Mouse (Mus musculus) kidney, postnatal 10 days (tissue): Measurements from ENCODE around the gene Zbtb34.

Experiments
- DNase-seq: peaks from one replicate; pipeline ENCODE4 v3.0.0; 2021; ENCODE audit warnings: mixed read lengths

Gene Zbtb34

GRCm38 (mm10) chr2:33445741-33446140 is 14.6 kb upstream of the Zbtb34 start:
- no peak for DNase-seq

- DNase-seq, result no peak
Measured at GRCm38 (mm10) chr2:33444862-33445261, 13.7 kb upstream of the Zbtb34 start.

- DNase-seq, result peak; percentile 81
Measured at GRCm38 (mm10) chr2:33444358-33444757, 13.2 kb upstream of the Zbtb34 start.

GRCm38 (mm10) chr2:33442701-33443100 is 11.6 kb upstream of the Zbtb34 start:
- no peak for DNase-seq

- DNase-seq, result no peak
Measured at GRCm38 (mm10) chr2:33440893-33441292, 9.8 kb upstream of the Zbtb34 start.

- DNase-seq, result no peak
Measured at GRCm38 (mm10) chr2:33439980-33440670, 9.0 kb upstream of the Zbtb34 start.

GRCm38 (mm10) chr2:33439471-33439881 is 8.4 kb upstream of the Zbtb34 start:
- no peak for DNase-seq

GRCm38 (mm10) chr2:33438377-33438776 is 7.3 kb upstream of the Zbtb34 start:
- DNase-seq, result no peak

- DNase-seq, result no peak
Measured at GRCm38 (mm10) chr2:33437184-33437583, 6.1 kb upstream of the Zbtb34 start.

GRCm38 (mm10) chr2:33436035-33436580 is 5.0 kb upstream of the Zbtb34 start:
- DNase-seq, result no peak

GRCm38 (mm10) chr2:33435036-33435650 is 4.0 kb upstream of the Zbtb34 start:
- no peak for DNase-seq

- DNase-seq, result peak; percentile 78
Measured at GRCm38 (mm10) chr2:33432877-33433276, 1.8 kb upstream of the Zbtb34 start.

GRCm38 (mm10) chr2:33430081-33430770 is 898 bp downstream of the Zbtb34 start:
- no peak for DNase-seq

- peak; percentile 64 for DNase-seq
Measured at GRCm38 (mm10) chr2:33429339-33429738, 1.8 kb downstream of the Zbtb34 start.

- no peak for DNase-seq
Measured at GRCm38 (mm10) chr2:33426640-33427398, 4.3 kb downstream of the Zbtb34 start.

GRCm38 (mm10) chr2:33417454-33417853 is 13.7 kb downstream of the Zbtb34 start:
- DNase-seq, result no peak

- DNase-seq, result no peak
Measured at GRCm38 (mm10) chr2:33414019-33414418, 17.1 kb downstream of the Zbtb34 start.

- DNase-seq, result no peak
Measured at GRCm38 (mm10) chr2:33412111-33412510, 19.0 kb downstream of the Zbtb34 start.

- no peak for DNase-seq
Measured at GRCm38 (mm10) chr2:33403511-33404003, 27.6 kb downstream of the Zbtb34 start.

GRCm38 (mm10) chr2:33402638-33403037 is 28.5 kb downstream of the Zbtb34 start:
- DNase-seq, result no peak

- peak; percentile 81 for DNase-seq
Measured at GRCm38 (mm10) chr2:33402236-33402635, 28.9 kb downstream of the Zbtb34 start.

- DNase-seq, result peak; percentile 55
Measured at GRCm38 (mm10) chr2:33401217-33401616, 29.9 kb downstream of the Zbtb34 start.

- DNase-seq, result no peak
Measured at GRCm38 (mm10) chr2:33400541-33400940, 30.6 kb downstream of the Zbtb34 start.
